Mouse (Mus musculus) Patski (cell line): ENCODE results near the gene Wfikkn2. TPM values are rescaled to one million over a fixed set of nuclear protein-coding genes. Genes with fewer than 3 reads are reported as not detected.

Source experiments
- ATAC-seq: fragments of 100-300 bp; one replicate; pipeline ENCODE4 v1.8.0; 2021
- CTCF ChIA-PET: fragments of 350-600 bp; sonication (Branson Sonifier 250); formaldehyde crosslinking; loops from one replicate; lab custom pipeline; 2022; ENCODE audit warnings: inconsistent platforms; lab: Charles Lee
- POLR2A ChIA-PET: fragments of 350-600 bp; sonication (Branson Sonifier 250); formaldehyde crosslinking; loops from one replicate; lab custom pipeline; 2022; ENCODE audit warnings: antibody characterized with exemption, inconsistent platforms; lab: Charles Lee
- DNase-seq: peaks from one replicate; pipeline ENCODE4 v3.0.0-alpha.2; 2011; ENCODE audit warnings: low read depth, low spot score
- H3K27me3 ChIP-seq: fragments of 371-371 bp; one replicate; pipeline ENCODE4 v1.5.1; 2021
- CTCF ChIP-seq: fragments of 100-300 bp; IDR thresholded peaks from one replicate; pipeline ENCODE4 v1.5.1; 2021
- in situ Hi-C: fragments of 300-500 bp; cut with MboI; formaldehyde crosslinking; loops from 3 replicates; pipeline ENCODE4 v1.11.1; 2018; ENCODE audit warnings: low pct_unique_long_range_greater_than_20kb, mixed read lengths
- polyA plus RNA-seq: library from polyadenylated mRNA; unstranded; gene quantifications from one replicate; pipeline ENCODE4 v1.2.3, GENCODE M21; 2021

Wfikkn2 gene
- polyA plus RNA-seq, 1 experiment from 2014 or later: 0.08 TPM

GRCm38 (mm10) chr11:94242760-94243421, 2.9 kb downstream of the Wfikkn2 start:
- ATAC-seq (no peak), DNase-seq (no peak)
- ChIA-PET POLR2A (no interaction called here), CTCF (interaction anchor here (1.2 kb wide), 1 partner anchor 15 kb away, joined by 3 read pairs; no protein-coding TSS in a partner anchor)
- in situ Hi-C loops: no loop called here
- H3K27me3 ChIP-seq: peaks cover under 1% of the 10 kb centered on the region
- TF ChIP-seq CTCF: no peak

GRCm38 (mm10) chr11:94239706-94240105, 6.1 kb downstream of the Wfikkn2 start:
- CTCF ChIA-PET: interaction anchor here (1.3 to 4.6 kb wide), 2 partner anchors 14 to 37 kb away, joined by 3 to 23 read pairs; no protein-coding TSS in a partner anchor
- in situ Hi-C loops: loop anchor here (5.0 kb wide), 1 partner anchor 38 kb away; no protein-coding TSS in a partner anchor
- DNase-seq: no peak

GRCm38 (mm10) chr11:94238786-94239185, 7.0 kb downstream of the Wfikkn2 start:
- ChIA-PET CTCF (interaction anchor here (3.6 to 4.6 kb wide), 2 partner anchors 38 to 105 kb away, joined by 10 to 23 read pairs; no protein-coding TSS in a partner anchor), POLR2A (no interaction called here)
- H3K27me3 ChIP-seq: no peaks in the 10 kb centered on the region
- in situ Hi-C loops: loop anchor here (5.0 kb wide), 1 partner anchor 39 kb away; no protein-coding TSS in a partner anchor
- no peak for TF ChIP-seq CTCF
- ATAC-seq: no peak
- no peak for DNase-seq

More at GRCm38 (mm10) chr11:94239706-94240105, 6.1 kb downstream of the Wfikkn2 start:
- POLR2A ChIA-PET: no interaction called here
- ATAC-seq: no peak
- no peaks in the 10 kb centered on the region for H3K27me3 ChIP-seq
- TF ChIP-seq CTCF: no peak

- ChIA-PET POLR2A (interaction anchor here (1.1 kb wide), 1 partner anchor 41 kb away, joined by 4 read pairs; no protein-coding TSS in a partner anchor), CTCF (interaction anchor here (0.7 to 4.6 kb wide), 11 partner anchors 12 to 250 kb away, joined by 3 to 23 read pairs (median 4); partner anchors contain the start of genes Spata20 and Tob1)
- DNase-seq (no peak), ATAC-seq (peak; percentile 63)
- H3K27me3 ChIP-seq: no peaks in the 10 kb centered on the region
- TF ChIP-seq CTCF: no peak
- in situ Hi-C loops: loop anchor here (5.0 kb wide), 1 partner anchor 41 kb away; no protein-coding TSS in a partner anchor
These were observed 9.7 kb downstream of the Wfikkn2 start for GRCm38 (mm10) chr11:94236074-94236473.

DNA sequence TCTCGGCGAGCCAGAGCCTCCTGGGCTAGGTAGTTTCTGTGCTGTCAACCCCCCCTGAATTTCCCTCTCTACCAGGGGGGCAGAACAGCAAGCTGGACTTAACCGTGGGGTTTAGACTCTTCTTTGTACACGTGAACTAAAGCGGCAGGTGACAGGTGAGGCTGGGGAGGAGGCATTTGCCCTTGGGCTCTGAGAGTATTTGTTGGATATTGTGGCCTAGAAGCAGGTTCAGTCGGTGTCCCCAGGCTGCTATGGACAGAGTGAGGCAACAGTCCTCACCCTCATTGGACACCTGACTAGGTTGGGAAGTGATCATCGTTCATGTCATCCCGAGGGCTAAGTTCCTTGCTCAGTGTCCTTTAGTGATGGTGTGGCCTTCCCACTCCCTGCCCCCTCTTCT, 10.9 kb downstream of the Wfikkn2 start:
- ChIA-PET CTCF (no interaction called here), POLR2A (no interaction called here)
- DNase-seq (no peak), ATAC-seq (no peak)
- no peak for TF ChIP-seq CTCF
- no peaks in the 10 kb centered on the region for H3K27me3 ChIP-seq
- in situ Hi-C loops: loop anchor here (5.0 kb wide), 1 partner anchor 42 kb away; no protein-coding TSS in a partner anchor

DNA sequence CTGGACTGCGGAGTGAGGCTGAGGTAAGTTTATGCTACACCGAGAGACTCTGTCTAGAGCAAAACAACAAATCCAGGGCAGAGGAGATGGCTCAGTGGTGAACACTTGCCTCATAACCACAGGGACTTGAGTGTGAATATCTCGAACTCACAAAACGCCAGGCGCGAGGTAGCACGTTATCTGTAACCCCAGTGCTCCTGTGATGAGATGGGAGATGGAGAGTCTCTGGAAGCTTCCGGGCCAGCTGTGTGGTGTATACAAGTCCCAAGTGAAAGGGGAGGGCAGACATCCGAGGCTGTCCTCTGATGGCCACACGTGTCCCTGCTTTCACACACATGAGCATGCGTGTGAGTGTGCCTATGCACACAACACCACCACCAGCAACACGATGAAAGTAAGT, 11.4 kb downstream of the Wfikkn2 start:
- in situ Hi-C loops: no loop called here
- no peaks in the 10 kb centered on the region for H3K27me3 ChIP-seq
- ATAC-seq (no peak), DNase-seq (no peak)
- POLR2A ChIA-PET: no interaction called here
- TF ChIP-seq CTCF: no peak
- CTCF ChIA-PET: interaction anchor here (3.5 kb wide), 1 partner anchor 42 kb away, joined by 19 read pairs; no protein-coding TSS in a partner anchor

- in situ Hi-C loops: no loop called here
- no peak for TF ChIP-seq CTCF
- DNase-seq: no peak
- ChIA-PET POLR2A (no interaction called here), CTCF (interaction anchor here (3.5 to 4.0 kb wide), 3 partner anchors 43 to 104 kb away, joined by 18 to 21 read pairs (median 19); no protein-coding TSS in a partner anchor)
- no peak for ATAC-seq
- H3K27me3 ChIP-seq: no peaks in the 10 kb centered on the region
These were observed 12.4 kb downstream of the Wfikkn2 start for GRCm38 (mm10) chr11:94233405-94233804.

GRCm38 (mm10) chr11:94231821-94232552, 13.8 kb downstream of the Wfikkn2 start:
- ChIA-PET CTCF (interaction anchor here (3.5 to 4.0 kb wide), 3 partner anchors 44 to 103 kb away, joined by 18 to 21 read pairs (median 19); no protein-coding TSS in a partner anchor), POLR2A (interaction anchor here (0.6 to 0.7 kb wide), 2 partner anchors 43 to 109 kb away, joined by 3 read pairs; no protein-coding TSS in a partner anchor)
- no peak for DNase-seq

DNA sequence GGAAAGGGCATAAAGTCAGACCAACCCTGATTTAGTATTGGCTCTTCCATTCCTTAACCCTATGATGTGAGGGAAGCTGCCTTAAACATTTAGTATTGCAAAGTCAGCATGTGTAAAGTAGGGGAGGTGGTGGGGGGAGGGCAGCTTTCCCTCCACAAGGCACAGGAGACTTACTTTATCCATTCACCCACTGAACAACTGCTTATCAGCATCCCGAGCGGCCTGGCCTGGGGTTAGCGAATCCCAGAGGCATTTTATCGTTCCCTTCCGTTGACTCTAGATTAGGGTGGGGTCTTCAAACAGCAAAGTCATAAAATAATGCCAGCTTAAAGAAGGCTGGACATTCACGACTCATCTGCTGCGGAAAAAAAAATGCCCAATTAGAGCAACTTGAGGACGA, 15.6 kb downstream of the Wfikkn2 start:
- TF ChIP-seq CTCF: no peak
- POLR2A ChIA-PET: no interaction called here
- DNase-seq (no peak), ATAC-seq (no peak)
- in situ Hi-C loops: no loop called here
- H3K27me3 ChIP-seq: no peaks in the 10 kb centered on the region
- CTCF ChIA-PET: interaction anchor here (3.8 to 4.0 kb wide), 2 partner anchors 97 to 101 kb away, joined by 18 to 21 read pairs; no protein-coding TSS in a partner anchor

More at GRCm38 (mm10) chr11:94231821-94232552, 13.8 kb downstream of the Wfikkn2 start:
- in situ Hi-C loops: no loop called here
- H3K27me3 ChIP-seq: no peaks in the 10 kb centered on the region
- TF ChIP-seq CTCF: no peak
- peak; percentile 55 for ATAC-seq
